Mouse (Mus musculus): ENCODE measurements at regions not wholly inside any gene's neighbourhood (a gene's known extent, or its start where the extent isn't known, plus 50 kb on each side); places are given as distances from the start of the nearest gene placed in this dataset.
"Not testable (repeated sequence)": the region's sequence is repeated elsewhere in the genome, so short reads cannot be mapped to it uniquely, and the experiment has no call there.

GRCm38 (mm10) chr3:157371509-157371908 is 162.5 kb upstream of the Zranb2 start:
- no peak for DNase-seq

DNA sequence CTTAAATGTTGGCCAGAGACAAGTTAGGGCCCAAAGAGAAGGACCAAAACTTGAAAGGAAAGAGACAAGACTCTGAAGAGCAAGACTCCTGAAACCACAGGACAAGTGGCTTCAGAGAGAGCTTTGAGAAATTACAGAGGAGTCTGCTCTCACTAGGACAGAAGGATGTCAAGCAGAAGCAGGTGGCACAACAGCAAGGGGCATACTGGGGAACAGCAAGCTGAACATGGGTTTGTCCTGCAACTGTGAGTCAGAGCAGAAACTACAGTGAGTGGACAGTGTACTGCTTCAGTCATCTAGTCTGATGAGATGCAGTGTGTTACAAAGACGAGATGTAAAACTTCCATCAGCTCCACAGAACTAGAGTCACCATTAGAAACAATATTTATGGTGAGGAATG is 160.6 kb upstream of the Zranb2 start:
- DNase-seq = no peak

- DNase-seq = no peak
Observed at GRCm38 (mm10) chr3:157374178-157374577, 159.8 kb upstream of the Zranb2 start.

GRCm38 (mm10) chr3:157377531-157377930 is 156.4 kb upstream of the Zranb2 start:
- no peak for DNase-seq

DNA sequence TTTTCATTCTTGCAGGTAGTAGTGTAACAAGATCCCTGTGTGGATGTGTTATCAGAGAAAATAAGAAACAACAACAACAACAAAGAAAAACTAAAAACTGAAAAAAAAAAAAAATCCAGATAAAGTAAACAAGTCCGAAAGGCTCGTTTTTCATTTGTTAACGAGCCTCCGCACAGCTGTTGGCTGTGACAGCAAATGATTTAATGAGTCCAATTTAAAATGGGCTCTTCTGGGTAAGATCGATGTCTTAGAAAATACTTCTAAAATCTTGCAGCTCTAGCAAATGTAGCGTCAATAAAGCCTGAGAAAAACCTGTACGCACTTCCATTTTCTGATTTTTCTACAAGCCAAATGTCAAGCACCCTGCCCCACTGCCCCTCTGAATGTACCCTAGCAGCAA is 155.8 kb upstream of the Zranb2 start:
- no peak for DNase-seq

DNA sequence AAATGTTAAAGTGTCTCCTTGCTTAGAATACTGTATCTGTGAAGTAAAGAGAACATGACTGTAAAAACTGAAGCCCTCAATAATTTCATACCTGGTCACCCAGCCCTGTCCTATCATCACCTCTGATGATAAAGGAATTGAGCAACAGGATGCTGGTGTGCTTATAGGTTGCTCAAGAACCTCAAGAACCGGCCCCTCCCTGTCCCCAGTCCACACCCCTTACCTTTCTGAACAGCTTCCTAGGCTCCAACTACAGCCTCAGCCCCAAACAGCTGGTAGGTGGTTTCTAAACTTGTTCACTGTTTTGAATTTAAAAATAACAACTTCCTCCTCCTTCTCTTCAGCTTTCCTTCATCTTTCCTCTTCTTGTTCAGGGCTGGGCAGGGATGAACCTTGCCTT is 142.1 kb upstream of the Zranb2 start:
- DNase-seq = no peak

GRCm38 (mm10) chr3:157393903-157394302 is 140.1 kb upstream of the Zranb2 start:
- DNase-seq = no peak

DNA sequence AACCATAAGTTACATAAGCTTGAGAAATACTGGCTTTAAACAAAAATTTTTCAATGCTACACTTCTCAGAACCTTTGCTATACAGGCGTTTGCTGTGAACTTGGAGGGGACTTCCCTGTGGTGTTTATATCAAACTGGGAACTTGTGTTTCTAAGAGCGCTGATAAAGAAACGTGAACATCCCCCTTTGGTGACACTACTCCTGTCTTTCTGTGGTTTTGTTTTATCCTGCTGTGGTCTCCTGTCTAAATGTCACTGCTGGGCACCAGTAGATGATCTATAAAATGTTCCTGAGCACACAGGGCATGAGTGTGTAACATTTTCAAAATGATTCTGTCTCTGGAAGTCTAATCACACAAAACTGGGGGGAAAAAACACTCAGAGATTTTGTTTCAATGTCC is 134.1 kb upstream of the Zranb2 start:
- no peak for DNase-seq

DNA sequence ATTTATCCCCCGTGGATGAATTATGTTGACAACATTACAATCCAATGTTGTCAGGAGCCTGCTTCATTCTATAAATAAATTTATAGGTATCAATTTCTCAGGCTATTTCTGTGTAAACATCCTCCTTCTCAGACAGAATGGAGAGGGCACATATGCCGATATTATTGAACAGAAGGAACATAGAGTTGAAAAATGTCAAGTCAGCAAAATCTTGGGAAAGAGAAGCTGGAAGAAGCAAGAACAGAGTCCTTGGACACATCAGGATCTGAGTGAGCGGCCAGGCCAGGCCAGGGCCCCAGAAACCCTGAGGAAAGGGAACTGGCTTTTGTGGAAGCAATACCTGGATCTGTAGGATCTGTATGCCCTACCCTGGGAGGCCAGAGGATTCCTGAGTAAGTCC is 129.9 kb upstream of the Zranb2 start:
- DNase-seq = no peak

GRCm38 (mm10) chr3:157423447-157423846 is 110.5 kb upstream of the Zranb2 start:
- DNase-seq = not testable (repeated sequence)

GRCm38 (mm10) chr3:157426720-157427119 is 107.2 kb upstream of the Zranb2 start:
- DNase-seq = no peak

GRCm38 (mm10) chr3:157449794-157450193 is 84.2 kb upstream of the Zranb2 start:
- DNase-seq = peak; percentile 34

- no peak for DNase-seq
Observed at GRCm38 (mm10) chr3:157471600-157471999, 62.4 kb upstream of the Zranb2 start.

- no peak for DNase-seq
Observed at GRCm38 (mm10) chr3:157472674-157473073, 61.3 kb upstream of the Zranb2 start.

GRCm38 (mm10) chr3:157477731-157478130 is 56.2 kb upstream of the Zranb2 start:
- DNase-seq = no peak

All from layer of hippocampus, adult 9-11 months (tissue).